Mouse (Mus musculus) kidney, adult 9 months (tissue): ENCODE results near the gene Zfp141.
A peak's percentile ranks its signal among the peaks of the same experiment; 100 is the strongest.

Experiments used
- DNase-seq: peaks from one replicate; pipeline ENCODE4 v3.0.0; 2022

Gene Zfp141

DNA sequence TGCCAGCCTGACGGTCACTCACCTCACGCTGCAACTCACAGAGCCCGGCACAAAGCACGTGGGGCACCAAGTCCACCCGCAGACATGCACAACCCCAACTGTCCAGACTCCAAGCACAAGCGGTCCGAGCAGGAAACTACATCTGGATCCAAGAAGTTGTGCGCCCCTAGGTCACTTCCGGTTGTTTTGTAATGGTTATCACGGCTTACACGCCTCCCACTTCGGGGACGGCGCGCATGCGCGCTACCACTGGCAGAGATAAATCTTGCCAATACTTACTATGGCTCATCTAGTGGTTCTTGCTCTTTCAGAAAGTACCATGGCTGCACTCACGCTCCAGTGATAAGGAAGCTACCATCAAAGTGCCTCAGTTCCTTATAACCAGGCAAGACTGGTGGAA lies at the start of gene Zfp141:
Gene Zfp141 (minus strand): TSS at position 153 of the 400 bp plus-strand sequence.
- DNase-seq = peak; percentile 94

- no peak for DNase-seq
These were observed 46.2 kb upstream of the Zfp141 start for GRCm38 (mm10) chr7:42551766-42552165.

DNA sequence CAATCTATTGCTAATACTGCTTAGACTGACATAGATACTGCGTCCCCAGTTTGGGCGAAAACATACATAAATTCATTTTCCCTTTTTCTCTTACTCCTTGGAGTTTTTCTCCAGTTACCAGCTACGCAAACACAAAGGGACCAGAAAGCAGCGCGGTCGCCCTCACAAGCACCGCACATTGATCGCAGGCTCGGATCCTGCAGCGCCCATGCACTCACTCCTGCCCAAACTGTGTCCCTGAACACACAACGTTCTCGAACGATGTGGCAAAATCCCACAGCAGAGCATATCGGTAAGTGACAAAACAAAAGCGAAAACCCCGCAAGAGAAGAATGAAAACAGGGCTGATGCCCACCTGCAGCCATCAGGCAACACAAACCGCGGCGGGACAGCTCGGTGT lies 354 bp downstream of the Zfp141 start:
- DNase-seq = no peak

DNA sequence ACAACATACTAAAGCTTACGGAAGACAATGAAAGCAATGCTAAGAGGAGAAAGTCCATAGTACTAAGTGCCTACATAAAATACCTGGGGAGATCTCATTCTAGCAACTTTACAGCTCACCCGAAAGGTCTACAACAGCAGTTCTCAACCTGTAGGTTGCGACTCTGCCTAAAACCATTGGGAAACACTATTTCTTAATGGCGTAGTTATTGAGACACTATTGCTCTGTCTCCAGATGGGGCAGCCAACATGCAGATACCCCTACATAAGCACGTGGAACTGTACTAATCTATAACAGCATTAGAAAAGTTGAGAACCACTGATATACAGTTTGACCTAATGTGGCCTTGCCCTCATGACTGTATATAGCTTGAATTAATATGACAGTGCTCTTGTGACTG lies 7.3 kb downstream of the Zfp141 start:
- DNase-seq = no peak

DNA sequence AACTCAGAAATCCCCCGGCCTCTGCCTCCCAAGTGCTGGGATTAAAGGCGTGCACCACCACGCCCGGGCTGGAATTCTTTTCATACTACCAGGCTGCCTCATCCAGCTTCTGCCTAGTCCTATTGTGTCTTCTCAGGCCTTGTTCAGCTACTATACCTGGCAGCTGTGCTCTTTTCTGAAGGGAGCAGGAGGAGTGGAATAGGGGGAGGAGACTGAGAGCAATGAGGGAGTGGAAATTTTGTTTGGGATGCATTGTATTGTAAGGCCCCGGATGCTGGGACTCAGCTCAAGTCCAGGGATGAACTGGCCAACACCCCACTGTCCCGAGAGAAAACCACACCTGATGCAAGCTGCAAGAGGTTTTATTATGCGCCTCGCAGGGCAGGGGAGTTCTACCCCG lies 8.2 kb downstream of the Zfp141 start:
- DNase-seq = no peak

- no peak for DNase-seq
These were observed 9.3 kb downstream of the Zfp141 start for GRCm38 (mm10) chr7:42496202-42496601.

- DNase-seq = no peak
These were observed 14.7 kb downstream of the Zfp141 start for GRCm38 (mm10) chr7:42490859-42491258.

- DNase-seq = no peak
These were observed 15.2 kb downstream of the Zfp141 start for GRCm38 (mm10) chr7:42490358-42490757.

GRCm38 (mm10) chr7:42454640-42455039 lies 50.9 kb downstream of the Zfp141 start:
- DNase-seq = no peak

GRCm38 (mm10) chr7:42450618-42451017 lies 54.9 kb downstream of the Zfp141 start:
- peak; percentile 38 for DNase-seq

DNA sequence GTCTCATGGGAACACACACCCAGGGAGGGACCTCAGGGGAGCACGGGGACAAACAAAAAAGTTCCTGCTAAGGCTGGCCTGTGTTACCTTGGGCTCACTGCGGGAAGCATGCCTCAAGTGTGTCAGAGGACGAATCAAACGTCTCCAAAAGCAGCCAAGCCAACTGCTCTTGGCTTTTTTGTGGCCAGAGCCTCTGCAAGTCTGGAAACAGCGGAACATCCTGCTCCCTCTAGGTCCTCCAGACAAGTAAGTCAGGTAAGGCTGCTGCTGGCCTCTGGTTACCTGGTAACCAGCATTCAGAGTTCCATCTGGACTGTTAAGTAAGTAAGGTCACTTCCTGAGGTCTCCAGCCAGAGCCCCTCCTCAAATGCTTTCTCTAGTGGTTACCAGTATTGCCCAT lies 57.7 kb downstream of the Zfp141 start, which contains the start of gene 4933421I07Rik:
Gene 4933421I07Rik (minus strand): TSS at position 271 of the 400 bp plus-strand sequence.
- no peak for DNase-seq

- DNase-seq = no peak
These were observed 58.2 kb downstream of the Zfp141 start for GRCm38 (mm10) chr7:42447352-42447751.
